Mouse (Mus musculus) liver, adult (tissue): ENCODE measurements around the gene Hist1h2ae.
"Not testable (repeated sequence)": the region's sequence is repeated elsewhere in the genome, so short reads cannot be mapped to it uniquely, and the experiment has no call there.

Source experiments
- GATA4 ChIP-seq: IDR thresholded peaks from 2 replicates; pipeline ENCODE4 v1.6.1; 2014; ENCODE audit warnings: mild to moderate bottlenecking, low read length; ENCODE audit not compliant: insufficient replicate concordance

Gene Hist1h2ae

GRCm38 (mm10) chr13:23564482-23564881 lies 6.5 kb downstream of the Hist1h2ae start:
- TF ChIP-seq GATA4, result no peak

- TF ChIP-seq GATA4, result no peak
Observed at GRCm38 (mm10) chr13:23562699-23563462, 8.1 kb downstream of the Hist1h2ae start.

DNA sequence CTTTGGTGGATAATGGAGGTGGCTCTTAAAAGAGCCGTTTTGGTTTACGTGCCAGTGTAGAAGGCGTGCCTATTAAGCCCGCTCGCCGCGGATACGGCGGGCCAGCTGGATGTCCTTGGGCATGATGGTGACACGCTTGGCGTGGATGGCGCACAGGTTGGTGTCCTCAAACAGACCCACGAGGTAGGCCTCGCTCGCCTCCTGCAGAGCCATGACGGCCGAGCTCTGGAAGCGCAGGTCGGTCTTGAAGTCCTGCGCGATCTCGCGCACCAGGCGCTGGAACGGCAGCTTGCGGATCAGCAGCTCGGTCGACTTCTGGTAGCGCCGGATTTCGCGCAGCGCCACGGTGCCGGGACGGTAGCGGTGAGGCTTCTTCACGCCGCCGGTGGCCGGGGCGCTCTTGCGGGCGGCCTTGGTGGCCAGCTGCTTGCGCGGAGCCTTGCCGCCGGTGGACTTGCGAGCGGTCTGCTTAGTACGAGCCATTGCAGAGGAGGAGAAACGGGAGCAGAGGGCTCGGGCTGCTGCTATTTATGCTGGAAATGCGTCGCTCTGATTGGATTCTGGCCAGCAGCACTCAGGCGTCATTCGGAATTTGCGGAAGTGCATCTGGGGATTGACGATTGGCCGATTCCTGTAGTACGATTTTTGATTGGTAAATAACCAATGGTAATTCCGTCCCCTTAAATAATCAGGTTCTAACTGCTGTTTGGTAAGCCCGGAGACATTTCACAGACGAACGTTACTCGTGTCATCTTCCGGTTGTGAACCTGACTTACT lies 8.9 kb downstream of the Hist1h2ae start, which contains the start of gene Hist1h3e:
Gene Hist1h3e (minus strand): TSS at position 487 of the 777 bp plus-strand sequence.
- not testable (repeated sequence) for TF ChIP-seq GATA4

DNA sequence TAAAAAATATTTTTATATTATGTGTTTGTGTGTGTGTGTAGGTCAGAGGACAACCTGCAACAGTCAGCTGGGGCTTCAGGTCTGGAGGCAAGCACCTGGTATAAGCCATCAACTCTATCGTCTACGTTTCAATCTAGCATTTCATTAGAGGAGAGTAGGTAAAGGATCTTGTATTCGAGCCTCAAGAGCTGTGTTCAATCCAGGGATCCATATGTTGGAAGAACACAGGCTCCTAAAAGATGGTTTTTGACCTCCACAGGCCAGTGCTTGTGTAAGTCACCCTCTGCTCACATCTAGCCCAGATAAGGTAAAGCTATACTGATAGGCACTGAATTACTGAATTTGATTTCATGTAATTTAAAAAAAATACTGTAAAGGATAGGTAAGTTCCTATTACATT lies 14.1 kb downstream of the Hist1h2ae start:
- TF ChIP-seq GATA4, result no peak

GRCm38 (mm10) chr13:23555839-23556416 lies 15.1 kb downstream of the Hist1h2ae start:
- no peak for TF ChIP-seq GATA4

- TF ChIP-seq GATA4, result no peak
Observed at GRCm38 (mm10) chr13:23554925-23555838, 15.8 kb downstream of the Hist1h2ae start.

- TF ChIP-seq GATA4, result no peak
Observed at GRCm38 (mm10) chr13:23554393-23554792, 16.6 kb downstream of the Hist1h2ae start.

DNA sequence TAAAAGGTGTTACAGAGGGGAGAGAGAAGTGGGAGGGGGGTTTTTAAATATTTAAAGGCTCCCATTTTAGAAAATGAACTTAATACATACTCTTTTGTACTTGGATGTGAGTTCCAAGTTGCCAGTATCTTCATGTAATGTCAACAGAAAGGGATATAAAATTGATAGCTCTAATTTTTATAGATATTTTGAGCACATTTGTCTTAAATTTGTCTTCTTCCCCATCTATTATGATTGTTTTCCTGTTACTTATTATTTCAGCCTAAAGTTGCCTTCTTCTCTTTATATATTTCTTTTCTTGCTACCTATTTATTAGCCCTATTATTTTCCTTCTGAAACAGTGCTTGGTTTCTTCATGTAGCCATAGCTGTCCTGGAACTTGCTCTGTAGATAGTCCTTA lies 18.1 kb downstream of the Hist1h2ae start, which contains the start of gene Hist1h1d:
Gene Hist1h1d (plus strand): TSS at position 301 of the 400 bp plus-strand sequence.
- TF ChIP-seq GATA4, result no peak

GRCm38 (mm10) chr13:23551931-23552914 lies 18.8 kb downstream of the Hist1h2ae start:
- no peak for TF ChIP-seq GATA4

DNA sequence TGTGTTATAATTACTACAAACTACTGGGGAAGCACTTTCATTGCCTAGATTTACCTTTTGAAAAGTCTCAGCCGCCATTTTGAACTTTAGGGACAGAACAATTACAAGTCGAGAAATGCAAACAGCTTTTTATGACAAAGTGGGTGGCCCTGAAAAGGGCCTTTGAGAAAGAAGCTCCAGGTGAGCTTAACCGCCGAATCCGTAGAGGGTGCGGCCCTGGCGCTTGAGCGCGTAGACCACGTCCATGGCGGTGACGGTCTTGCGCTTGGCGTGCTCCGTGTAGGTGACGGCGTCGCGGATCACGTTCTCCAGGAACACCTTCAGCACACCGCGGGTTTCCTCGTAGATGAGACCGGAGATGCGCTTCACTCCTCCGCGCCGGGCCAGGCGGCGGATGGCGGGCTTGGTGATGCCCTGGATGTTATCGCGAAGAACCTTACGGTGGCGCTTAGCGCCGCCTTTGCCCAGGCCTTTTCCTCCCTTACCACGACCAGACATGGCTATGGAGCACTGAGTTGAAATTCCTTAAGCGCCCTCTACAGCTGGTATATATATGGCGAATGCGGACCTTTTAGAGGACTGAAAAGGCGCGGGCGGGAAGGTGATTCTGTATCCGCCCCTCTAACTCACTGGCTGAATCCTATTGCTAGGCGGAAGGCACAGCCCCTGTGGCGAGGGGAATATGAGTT lies 19.7 kb downstream of the Hist1h2ae start, which contains the start of gene Hist1h4f:
Gene Hist1h4f (minus strand): TSS at position 503 of the 689 bp plus-strand sequence.
- not testable (repeated sequence) for TF ChIP-seq GATA4

DNA sequence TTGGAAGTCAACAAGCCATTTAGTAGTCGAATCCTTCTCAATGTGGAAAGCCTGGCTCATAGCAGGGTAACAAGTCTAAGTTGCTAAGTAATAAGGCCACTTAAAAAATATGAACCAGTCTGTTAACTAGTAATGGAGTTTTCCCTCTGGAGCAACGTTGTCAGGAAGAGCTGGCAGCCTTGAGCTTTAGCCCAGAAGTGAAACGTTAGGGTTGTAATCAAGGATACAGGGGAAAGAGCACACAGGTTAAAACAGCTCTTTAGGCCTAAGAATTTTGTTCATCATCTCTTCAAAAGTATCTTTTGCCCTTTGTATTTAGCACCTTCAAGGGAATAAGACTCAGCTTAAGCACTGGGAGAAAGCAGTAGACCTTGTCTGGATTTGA lies 20.3 kb downstream of the Hist1h2ae start:
- no peak for TF ChIP-seq GATA4

DNA sequence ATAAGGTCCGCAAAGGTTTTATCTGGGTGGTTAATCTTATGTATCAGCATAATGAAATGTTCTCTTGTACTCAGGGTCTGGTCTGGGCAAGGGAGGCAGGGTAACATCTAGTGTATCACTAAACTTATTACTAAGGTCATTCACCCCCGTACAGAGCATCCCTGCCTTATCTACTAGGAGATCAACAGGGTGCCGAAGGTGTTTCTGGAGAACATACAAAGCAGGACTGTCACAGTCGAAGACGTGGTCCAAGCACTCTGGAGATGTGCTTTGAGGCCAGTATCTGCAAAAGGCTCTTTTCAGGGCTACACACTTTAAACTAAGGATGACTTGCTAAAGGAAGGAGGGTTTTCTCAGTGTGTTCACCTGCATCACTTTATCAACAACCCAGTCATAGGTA lies 24.3 kb downstream of the Hist1h2ae start:
- no peak for TF ChIP-seq GATA4
